Comparison of ENCODE assay signal across 8 mouse cellular contexts in the genomic region with DNA sequence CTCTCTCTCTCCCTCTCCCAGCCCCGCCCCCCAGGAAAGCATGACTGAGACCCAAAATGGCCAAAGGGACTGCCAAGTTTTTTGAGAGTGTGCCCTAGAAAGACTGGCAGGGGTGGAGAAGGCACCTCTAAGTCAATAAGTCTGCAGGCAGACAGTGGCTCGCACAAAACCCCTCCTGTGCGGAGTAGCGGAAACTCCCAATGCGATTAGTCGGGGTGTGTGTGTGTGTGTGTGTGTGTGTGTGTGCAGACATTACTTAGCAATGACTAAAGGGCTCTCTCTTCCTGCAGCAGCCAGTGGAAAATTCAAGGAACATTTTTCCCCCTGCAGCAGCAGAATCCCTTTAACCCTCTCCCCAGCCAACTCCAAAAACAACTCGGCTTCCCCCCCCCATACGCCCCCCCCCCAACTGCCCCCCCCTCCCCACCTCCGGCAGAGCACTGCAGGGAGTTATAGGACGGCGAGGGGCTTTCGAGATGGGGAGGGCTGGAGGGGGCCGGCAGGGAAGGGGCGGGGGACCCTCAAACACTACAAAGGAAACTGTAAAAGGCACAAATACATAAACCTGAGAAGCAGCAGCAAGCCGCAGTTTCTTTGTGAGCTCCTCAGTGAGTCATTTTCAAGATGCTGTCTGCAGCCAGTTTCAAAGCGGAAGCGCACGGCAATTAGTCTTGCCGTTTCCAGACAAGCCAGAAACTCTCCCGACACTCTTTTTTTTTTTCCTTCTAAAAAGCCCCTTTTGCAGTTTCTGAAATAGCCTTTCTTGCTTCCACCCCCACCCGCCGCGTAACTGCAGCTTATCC. TPM values are rescaled to one million over a fixed set of nuclear protein-coding genes. Genes with fewer than 3 reads are reported as not detected.
A peak's percentile ranks its signal among the peaks of the same experiment; 100 is the strongest.
DNase-seq lines count a peak whose midpoint lies in the region; ATAC-seq and TF ChIP-seq lines count a peak whose summit lies in the region.

No protein-coding gene starts in this region.

- no peak for TF ChIP-seq EP300 in MEL (IDR thresholded peaks at IDR 0.05; ENCODE audit: low read depth in 1 of 2, low read length in 2 of 2)
- TF ChIP-seq EP300 in heart, postnatal 0 days (IDR thresholded peaks at IDR 0.05; ENCODE audit: low read depth) = no peak

- H3K4me1 ChIP-seq in MEL (ENCODE audit: control insufficient read depth in 1 of 2, insufficient read depth in 2 of 2, low read length in 2 of 2) = no peaks in the 10 kb centered on the region
- peaks cover 12% of the 10 kb centered on the region for H3K4me1 ChIP-seq in embryonic facial prominence, embryonic 14.5 days (ENCODE audit: control insufficient read depth, insufficient read depth, low read length)
- no peaks in the 10 kb centered on the region for H3K4me1 ChIP-seq in heart, postnatal 0 days (ENCODE audit: control insufficient read depth, insufficient read depth)

- H3K27me3 ChIP-seq in MEL (ENCODE audit: control insufficient read depth in 1 of 2, insufficient read depth in 2 of 2, low read length in 2 of 2) = peaks cover 3 to 5% of the 10 kb centered on the region in 2 experiments
- H3K27me3 ChIP-seq in embryonic facial prominence, embryonic 14.5 days (replicated peaks; ENCODE audit: control insufficient read depth, insufficient read depth, low read length) = no peaks in the 10 kb centered on the region; the same call in 1 of the 2 replicates
- 0 out of 2 replicates have a peak, but pooled peaks cover 3% of the 10 kb centered on the region for H3K27me3 ChIP-seq in heart, postnatal 0 days (ENCODE audit: control insufficient read depth, insufficient read depth, low read length)

- no peak for TF ChIP-seq POLR2A in MEL (IDR thresholded peaks at IDR 0.05; ENCODE audit: control insufficient read depth in 1 of 2, insufficient read depth in 1 of 2, low read depth in 1 of 2, low read length in 2 of 2, poor library complexity in 1 of 2)

- no peaks in the 10 kb centered on the region for H3K9me3 ChIP-seq in MEL (replicated peaks; ENCODE audit: insufficient read depth, low read length)
- no peaks in the 10 kb centered on the region for H3K9me3 ChIP-seq in embryonic facial prominence, embryonic 14.5 days (ENCODE audit: control insufficient read depth, low read length)
- no peaks in the 10 kb centered on the region for H3K9me3 ChIP-seq in heart, postnatal 0 days (replicated peaks; ENCODE audit: control insufficient read depth, low read length)

- 0% methylated on average over 19 of the region's 23 CpGs for WGBS in embryonic facial prominence, embryonic 14.5 days
- 1% methylated on average over 21 of the region's 23 CpGs for WGBS in heart, postnatal 0 days

- no peak overlapping the region for H3K27ac ChIP-seq in MEL (ENCODE audit: control insufficient read depth, low read depth, low read length)
- peak overlapping the region; percentile 96 for H3K27ac ChIP-seq in embryonic facial prominence, embryonic 14.5 days (replicated peaks; ENCODE audit: low read depth, low read length)
- peak overlapping the region; percentile 97 for H3K27ac ChIP-seq in heart, postnatal 0 days (ENCODE audit: low read depth)

- TF ChIP-seq CTCF in MEL (IDR thresholded peaks at IDR 0.05 in 2 of 3, conservative IDR thresholded peaks at IDR 0.05 in 1 of 3; ENCODE audit: control insufficient read depth in 1 of 3, insufficient read depth in 1 of 3, low read depth in 2 of 3, low read length in 3 of 3, poor library complexity in 1 of 3, severe bottlenecking in 1 of 3) = no peak
- TF ChIP-seq CTCF in heart, postnatal 0 days (IDR thresholded peaks at IDR 0.05; ENCODE audit: low read depth) = no peak

- no peaks in the 10 kb centered on the region for H3K36me3 ChIP-seq in MEL (ENCODE audit: control insufficient read depth in 1 of 2, insufficient read depth in 2 of 2, low read length in 2 of 2)
- H3K36me3 ChIP-seq in embryonic facial prominence, embryonic 14.5 days (ENCODE audit: control insufficient read depth, insufficient read depth, low read length) = no peaks in the 10 kb centered on the region
- H3K36me3 ChIP-seq in heart, postnatal 0 days (replicated peaks; ENCODE audit: control insufficient read depth, insufficient read depth, low read length) = no peaks in the 10 kb centered on the region

- DNase-seq in 416B (ENCODE audit: low read depth) = peak; percentile 86
- DNase-seq in MEL (ENCODE audit: low read depth, low spot score) = peak; percentile 84
- DNase-seq in embryonic facial prominence, embryonic 14.5 days (ENCODE audit: low spot score) = peak; percentile 91
- DNase-seq in heart, postnatal 0 days (ENCODE audit: low spot score) = peak; percentile 79
- DNase-seq in kidney, postnatal 25 days = peak; percentile 79 to 82
- peak; percentile 67 for DNase-seq in lung, postnatal 25 days (ENCODE audit: low spot score)
- peak; percentile 74 for DNase-seq in retina, postnatal 7 days (ENCODE audit: low read depth, low spot score)
- no peak for DNase-seq in layer of hippocampus, postnatal 10 days (ENCODE audit: low spot score in 2 of 2)

- TF ChIP-seq RAD21 in MEL (IDR thresholded peaks at IDR 0.05; ENCODE audit: low read depth, low read length) = no peak

- peak overlapping the region; percentile 75 for H3K9ac ChIP-seq in MEL (ENCODE audit: control insufficient read depth, low read depth, low read length, poor library complexity, severe bottlenecking)
- H3K9ac ChIP-seq in embryonic facial prominence, embryonic 14.5 days (ENCODE audit: low read depth, low read length) = peak overlapping the region; percentile 95
- H3K9ac ChIP-seq in heart, postnatal 0 days (replicated peaks; ENCODE audit: low read depth, low read length) = peak overlapping the region; percentile 95

- peak overlapping the region; percentile 92 for H3K4me2 ChIP-seq in embryonic facial prominence, embryonic 14.5 days (ENCODE audit: low read depth, low read length)
- H3K4me2 ChIP-seq in heart, postnatal 0 days (ENCODE audit: low read depth, low read length) = peak overlapping the region; percentile 91

- peak; percentile 56 for ATAC-seq in embryonic facial prominence, embryonic 14.5 days (ENCODE audit: low read depth)
- peak; percentile 50 for ATAC-seq in heart, postnatal 0 days (ENCODE audit: insufficient read depth, low read depth)

- peak overlapping the region; percentile 55 to 62 for H3K4me3 ChIP-seq in MEL (ENCODE audit: control insufficient read depth in 1 of 2, insufficient read depth in 1 of 2, low read depth in 2 of 2, low read length in 2 of 2)
- peak overlapping the region; percentile 85 for H3K4me3 ChIP-seq in embryonic facial prominence, embryonic 14.5 days (ENCODE audit: low read depth, low read length)
- peak overlapping the region; percentile 91 for H3K4me3 ChIP-seq in heart, postnatal 0 days (ENCODE audit: low read depth, low read length)

- H3K79me2 ChIP-seq in MEL (ENCODE audit: control insufficient read depth, insufficient read depth, low read length, poor library complexity) = no peaks in the 10 kb centered on the region; the same call in 1 of the 2 replicates

TF ChIP-seq in MEL, 35 proteins besides CTCF, POLR2A, EP300 and RAD21:
- no peak for TF ChIP-seq NELFE (IDR thresholded peaks at IDR 0.05; ENCODE audit: low read depth, low read length)
- TF ChIP-seq TAL1 (IDR thresholded peaks at IDR 0.05; ENCODE audit: low read length) = no peak
- 0 out of 2 replicates have a peak, but pooled peaks have one; percentile 3 for TF ChIP-seq MXI1 (IDR thresholded peaks at IDR 0.05; ENCODE audit: low read depth, low read length)
- TF ChIP-seq CHD1 (IDR thresholded peaks at IDR 0.05; ENCODE audit: low read depth, low read length) = no peak
- peak; percentile 89 for TF ChIP-seq ZNF384 (IDR thresholded peaks at IDR 0.05; ENCODE audit: low read depth, low read length)
- TF ChIP-seq CHD2 (IDR thresholded peaks at IDR 0.05; ENCODE audit: low read length) = no peak
- TF ChIP-seq MAFK (IDR thresholded peaks at IDR 0.05; ENCODE audit: borderline replicate concordance, low read depth, low read length) = no peak
- TF ChIP-seq ELF1 (IDR thresholded peaks at IDR 0.05; ENCODE audit: low read depth, low read length) = 0 out of 2 replicates have a peak, but pooled peaks have one; percentile 25
- TF ChIP-seq TCF12 (IDR thresholded peaks at IDR 0.05; ENCODE audit: low read depth, low read length) = no peak
TF ChIP-seq in MEL: peak in this region for 3.

RNA-seq across cellular contexts. Expression of a gene that starts 1.6 kb away (rescaled TPM):
- 0.65 and 1.0 TPM in 2 replicates for total RNA-seq in MEL (2012; rRNA removed)
- 1 to 10 TPM in 1 of 2 experiments, not detected in 1; 6.3 TPM for polyA plus RNA-seq in MEL (2012; ENCODE audit: insufficient read depth in 1 of 2, insufficient read length in 2 of 2, low read depth in 1 of 2, low replicate concordance in 2 of 2, missing spikeins in 1 of 2)
- 34.4 and 39.4 TPM in 2 replicates for polyA plus RNA-seq in embryonic facial prominence, embryonic 14.5 days (2014; fragmentation: Nextera tagmentation; extraction: Ambion mirVana)
- 45.0 and 47.3 TPM in 2 replicates for total RNA-seq in heart, postnatal 0 days (2014; rRNA removed; ENCODE audit: low replicate concordance)
- 31.0 and 34.4 TPM in 2 replicates for polyA plus RNA-seq in heart, postnatal 0 days (2015; fragmentation: Nextera tagmentation; extraction: Ambion mirVana)
- 10 to 100 TPM; 12.3 to 12.8 TPM for total RNA-seq in layer of hippocampus, postnatal 10 days (2021)

Comparison
In these comparisons a context has a peak if more than half of its experiments do, and no peak if none do; other contexts are left out.
1. DNase-seq: peak in 416B (single experiment), MEL (single experiment), embryonic facial prominence, embryonic 14.5 days (single experiment), heart, postnatal 0 days (single experiment), kidney, postnatal 25 days (2 of 2), lung, postnatal 25 days (single experiment) and retina, postnatal 7 days (single experiment); none in layer of hippocampus, postnatal 10 days (0 of 2).
2. Peak in every context shown above with its lines, with median percentiles within 50 percentile points of each other: H3K4me3 ChIP-seq and H3K9ac ChIP-seq.